Mouse (Mus musculus) adrenal gland, postnatal 36 days (tissue): ENCODE measurements around the gene Sox21. TPM values are rescaled to one million over a fixed set of nuclear protein-coding genes. Genes with fewer than 3 reads are reported as not detected.

Source experiments
- DNase-seq, 2 experiments: peaks; one replicate each; pipeline ENCODE4 v3.0.0; 2021; ENCODE audit warnings: mixed read lengths in 1 of 2
- long read RNA-seq, 2 experiments: library from polyadenylated mRNA; stranded (forward); transcript quantifications; one replicate each; pipeline ENCODE4 v2.0.0; 2021; ENCODE audit warnings: borderline sequencing depth in 2 of 2
- total RNA-seq, 2 experiments: library from RNA; stranded (reverse); gene quantifications; 2 replicates each; pipeline ENCODE4 v1.2.3; 2021

Sox21 gene
- under 1 TPM in 1 of 2 experiments, not detected in 1; 0.10 TPM for total RNA-seq
- long read RNA-seq, experiment 1, result 0 reads
- long read RNA-seq, experiment 2, result 0 reads

DNA sequence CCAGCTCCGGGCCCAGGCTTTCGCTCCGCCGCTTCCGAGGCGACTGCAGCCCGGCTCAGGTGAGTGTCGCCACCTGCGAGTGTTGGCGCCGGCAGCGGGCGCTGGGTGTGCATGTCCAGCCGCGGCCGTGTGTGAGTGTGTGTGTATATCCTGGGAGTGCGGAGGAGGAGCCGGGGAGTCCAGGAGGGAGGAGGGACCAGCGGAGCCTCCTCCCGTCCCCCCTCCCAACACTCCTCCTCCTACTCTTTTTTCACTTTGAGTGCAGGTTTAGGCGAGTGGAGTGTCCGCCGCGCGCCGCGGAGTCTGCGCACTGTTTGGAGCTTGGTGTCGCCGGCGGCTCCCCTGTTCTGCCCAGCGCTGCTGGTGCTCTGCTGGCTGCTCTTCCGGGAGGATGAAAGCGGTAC, at the start of gene Sox21:
Gene Sox21, minus strand, starts transcription at position 145 of the 404 bp plus-strand sequence.
- DNase-seq, result peak; percentile 32 to 46

DNA sequence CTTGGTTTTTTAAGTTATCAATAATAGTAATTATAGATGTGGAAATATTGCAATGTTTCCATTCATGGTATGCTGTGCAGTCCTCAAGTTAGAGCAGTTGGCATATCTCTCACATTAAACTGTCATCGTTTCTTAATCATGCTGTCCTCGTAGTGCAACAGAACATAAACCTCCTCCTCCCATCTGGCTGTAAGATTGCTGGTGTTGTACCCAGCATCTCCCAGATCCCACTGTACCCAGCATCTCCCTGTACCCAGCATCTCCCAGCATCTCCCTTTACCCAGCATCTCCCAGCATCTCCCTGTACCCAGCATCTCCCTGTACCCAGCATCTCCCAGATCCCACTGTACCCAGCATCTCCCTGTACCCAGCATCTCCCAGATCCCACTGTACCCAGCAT, 49.3 kb upstream of the Sox21 start:
- no peak for DNase-seq

DNA sequence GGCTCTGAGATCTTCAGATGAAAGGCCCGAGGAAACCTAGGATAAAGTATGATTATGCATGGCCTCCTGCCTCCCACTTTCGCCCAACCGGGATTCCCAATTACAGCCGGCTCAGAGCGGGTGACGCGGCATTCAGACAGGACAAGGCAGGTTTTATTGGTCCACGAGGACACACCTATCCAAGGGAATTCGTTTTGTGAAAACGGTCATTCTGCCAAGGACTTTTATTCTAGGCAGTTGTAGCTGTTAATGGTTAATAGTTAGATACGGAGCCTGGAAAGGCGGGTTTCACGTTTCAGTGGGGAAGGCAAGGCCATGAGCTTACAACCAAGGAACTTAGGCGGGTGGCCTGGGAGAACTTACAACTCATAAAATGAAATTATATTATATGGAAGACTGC, 46.1 kb upstream of the Sox21 start:
- DNase-seq, result no peak

DNA sequence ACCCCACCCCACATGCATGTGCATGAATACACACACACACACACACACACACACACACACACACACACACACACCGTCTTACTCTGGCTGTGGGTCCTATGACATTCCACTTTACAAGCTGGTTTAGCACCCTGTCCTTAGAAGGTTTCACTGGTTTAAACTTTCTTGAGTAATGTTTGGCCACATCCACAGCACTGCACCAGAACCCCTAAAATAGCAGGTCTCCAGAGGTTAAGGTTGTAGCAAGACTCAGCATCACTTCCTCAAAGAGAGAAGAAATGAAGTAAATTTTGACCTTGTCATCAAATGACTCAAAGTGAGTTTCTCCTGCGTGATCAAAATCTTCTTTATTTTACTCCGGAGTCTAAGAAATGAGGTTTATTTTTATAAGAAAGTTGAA, 45.4 kb upstream of the Sox21 start:
- no peak for DNase-seq

DNA sequence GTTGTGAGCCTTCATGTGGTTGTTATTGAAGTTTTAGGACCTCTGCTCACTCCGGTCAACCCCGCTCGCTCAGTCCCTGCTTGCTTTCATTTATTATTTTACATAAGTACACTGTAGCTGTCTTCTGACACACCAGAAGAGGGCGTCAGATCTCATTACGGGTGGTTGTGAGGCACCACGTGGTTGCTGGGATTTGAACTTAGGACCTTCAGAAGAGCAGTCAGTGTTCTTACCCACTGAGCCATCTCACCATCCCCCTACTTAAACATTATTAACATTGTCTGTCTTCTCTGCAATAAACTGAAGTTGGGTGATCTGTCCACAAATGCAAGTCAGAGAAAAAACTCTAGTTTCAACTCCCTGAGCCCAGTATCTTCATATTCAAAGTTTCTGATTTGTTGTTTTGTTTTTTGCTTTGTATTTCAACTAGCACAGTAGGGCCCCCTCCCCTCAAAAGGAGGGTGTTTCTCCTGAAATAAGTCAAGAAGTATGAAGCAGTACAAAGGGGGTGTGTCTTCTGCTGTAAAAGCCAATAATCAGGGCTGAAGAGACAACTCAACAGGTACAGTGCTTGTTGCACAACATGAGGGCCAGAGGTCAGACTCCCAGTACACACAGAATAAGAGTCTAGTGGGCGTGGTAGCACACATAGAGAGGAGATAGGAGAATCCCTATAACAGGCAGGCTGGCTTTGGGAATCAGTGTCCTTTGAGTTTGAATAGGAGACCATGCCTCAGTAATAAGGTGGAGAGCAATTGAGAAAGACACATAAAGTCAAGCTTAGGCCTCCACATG, 41.1 kb upstream of the Sox21 start:
- DNase-seq, result no peak

DNA sequence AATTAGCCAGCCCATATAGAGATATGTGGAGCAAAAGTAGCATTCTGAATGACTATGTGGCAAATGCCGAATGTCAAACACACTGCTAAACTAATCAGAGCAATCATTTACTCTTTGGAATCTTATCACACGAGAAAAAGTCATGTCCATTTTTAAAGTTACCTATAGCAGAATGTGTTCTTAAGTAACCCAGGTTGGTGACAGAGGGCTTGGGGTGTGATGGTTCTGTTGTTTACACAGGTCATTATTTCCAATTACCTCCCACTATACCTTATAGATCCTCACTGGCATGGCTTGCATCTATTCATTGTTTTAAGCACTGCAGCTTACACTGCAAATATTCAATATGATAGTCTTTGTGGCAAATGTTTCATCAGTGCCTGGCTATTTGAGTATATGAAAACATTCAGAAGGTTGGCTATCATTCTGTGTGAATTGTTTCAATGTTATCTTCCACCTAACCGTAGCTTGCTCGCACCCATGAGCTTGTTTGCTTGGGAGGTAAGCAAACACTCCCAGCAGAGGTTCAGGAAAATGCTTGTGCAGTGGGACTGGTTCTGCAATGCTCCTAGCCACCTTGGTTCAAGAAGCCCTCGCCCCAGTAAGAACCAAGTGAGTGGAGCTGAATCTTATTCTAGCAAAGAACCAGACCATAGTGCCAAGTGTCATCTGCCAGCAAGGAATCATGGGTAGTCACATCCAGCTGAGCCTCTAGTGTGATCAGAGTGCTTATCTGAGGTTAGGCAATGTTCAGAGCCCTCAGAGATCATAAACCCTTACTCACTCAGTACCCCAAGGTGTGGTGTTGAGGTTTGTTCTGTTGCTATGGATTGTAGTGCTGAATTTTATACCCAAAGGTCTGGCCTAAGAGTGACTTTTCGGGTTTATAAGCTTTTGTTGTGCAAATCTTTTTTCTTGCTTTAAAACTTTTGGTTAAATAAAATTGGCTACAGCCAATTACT, 36.0 kb upstream of the Sox21 start:
- no peak for DNase-seq

- no peak for DNase-seq
These were observed 32.0 kb upstream of the Sox21 start for GRCm38 (mm10) chr14:118268849-118269248.

DNA sequence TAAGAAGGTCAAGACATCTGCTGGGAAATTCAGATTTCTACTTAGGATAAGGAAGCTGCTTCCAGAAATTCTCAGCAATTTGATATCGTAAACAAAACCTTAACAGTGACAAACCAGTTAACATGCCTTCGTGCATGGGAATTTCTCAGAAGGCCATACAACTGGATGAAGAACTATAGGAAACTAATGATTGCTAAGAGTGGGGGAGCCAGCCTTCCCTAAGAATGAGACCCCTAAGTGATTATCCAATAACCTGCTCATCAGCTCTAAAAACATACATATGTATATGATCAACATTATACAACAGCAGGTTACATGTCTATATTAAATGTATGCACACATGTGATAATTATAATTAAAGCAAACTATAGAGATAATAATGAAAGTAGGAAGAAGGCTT, 29.8 kb upstream of the Sox21 start, which contains the start of gene Gm9376:
Gene Gm9376, plus strand, starts transcription at position 301 of the 400 bp plus-strand sequence.
- DNase-seq, result no peak

DNA sequence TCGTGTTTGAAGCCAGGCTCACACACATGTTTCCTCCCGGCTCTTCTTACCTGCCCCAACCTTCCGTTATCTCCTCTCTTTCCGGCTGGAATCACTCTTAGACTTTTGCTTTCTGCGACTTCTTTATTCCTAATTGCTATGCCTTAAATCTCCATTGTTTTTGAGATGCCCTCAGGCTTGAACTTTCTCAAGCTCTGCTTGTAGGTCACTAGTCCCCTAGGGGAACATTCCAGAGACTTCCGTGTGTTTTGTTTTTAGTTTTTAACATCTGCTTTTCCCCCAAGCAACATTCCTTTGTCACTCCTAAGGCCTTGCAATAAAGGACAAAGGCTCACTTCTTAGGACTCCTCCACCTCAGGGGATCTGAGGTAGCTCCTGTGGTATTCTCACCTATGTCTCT, 16.6 kb upstream of the Sox21 start:
- DNase-seq, result no peak

DNA sequence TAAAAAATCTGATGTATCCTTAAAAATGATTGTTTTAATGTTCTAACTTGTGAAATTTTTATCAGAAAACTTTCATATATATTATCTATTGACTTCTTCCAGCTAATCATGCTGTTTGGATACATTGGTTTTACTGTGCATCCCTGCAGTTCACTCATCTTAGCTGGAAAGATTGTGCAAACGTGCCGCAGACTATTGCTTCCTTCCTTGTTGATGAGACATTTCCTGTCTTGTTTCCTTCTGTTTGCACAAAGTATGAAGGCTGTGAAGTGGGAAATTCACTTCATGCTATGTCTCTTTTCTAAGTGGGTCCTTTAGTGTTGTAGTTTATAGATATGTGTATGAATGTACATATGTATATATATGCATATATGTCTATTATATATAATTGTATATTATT, 4.6 kb upstream of the Sox21 start:
- no peak for DNase-seq

DNA sequence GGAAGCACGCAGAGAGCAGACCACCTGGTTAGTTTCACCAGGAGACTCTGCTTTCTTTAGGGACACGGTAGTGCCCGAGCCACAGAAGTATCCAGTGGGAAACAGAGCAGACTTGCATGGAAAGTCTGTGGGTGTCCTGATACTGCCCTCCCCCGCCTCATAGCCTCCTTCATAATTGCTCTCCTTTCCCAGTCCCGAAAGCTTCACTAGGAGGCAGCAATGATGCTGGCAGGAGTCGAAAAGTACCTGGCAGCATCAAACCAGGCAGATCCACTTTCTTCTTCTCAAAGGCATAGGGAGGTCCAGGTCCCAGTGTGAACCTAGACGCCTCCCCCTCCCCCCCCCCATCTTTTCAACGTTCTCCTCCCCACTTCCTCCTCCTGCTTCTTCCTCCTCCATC, 2.5 kb upstream of the Sox21 start:
- DNase-seq, result no peak

DNA sequence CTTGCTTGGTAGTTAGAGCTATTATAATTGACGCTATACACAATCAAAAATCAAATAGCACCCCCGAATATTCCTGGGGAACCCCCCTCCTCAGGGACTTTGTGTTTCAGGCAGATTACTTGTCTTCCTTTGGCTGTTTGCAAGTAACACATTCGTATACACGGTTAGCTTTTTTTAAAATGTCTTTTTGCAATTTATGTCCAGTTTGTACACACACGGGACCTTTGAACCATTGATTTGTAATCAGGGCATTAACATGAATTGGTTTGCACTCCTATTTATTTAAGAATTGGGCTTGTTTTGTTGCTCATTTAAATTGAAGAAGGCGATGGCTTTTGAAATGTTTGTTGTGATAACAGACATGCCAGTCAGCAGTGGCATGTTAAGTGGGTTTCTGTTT, 956 bp upstream of the Sox21 start:
- no peak for DNase-seq

DNA sequence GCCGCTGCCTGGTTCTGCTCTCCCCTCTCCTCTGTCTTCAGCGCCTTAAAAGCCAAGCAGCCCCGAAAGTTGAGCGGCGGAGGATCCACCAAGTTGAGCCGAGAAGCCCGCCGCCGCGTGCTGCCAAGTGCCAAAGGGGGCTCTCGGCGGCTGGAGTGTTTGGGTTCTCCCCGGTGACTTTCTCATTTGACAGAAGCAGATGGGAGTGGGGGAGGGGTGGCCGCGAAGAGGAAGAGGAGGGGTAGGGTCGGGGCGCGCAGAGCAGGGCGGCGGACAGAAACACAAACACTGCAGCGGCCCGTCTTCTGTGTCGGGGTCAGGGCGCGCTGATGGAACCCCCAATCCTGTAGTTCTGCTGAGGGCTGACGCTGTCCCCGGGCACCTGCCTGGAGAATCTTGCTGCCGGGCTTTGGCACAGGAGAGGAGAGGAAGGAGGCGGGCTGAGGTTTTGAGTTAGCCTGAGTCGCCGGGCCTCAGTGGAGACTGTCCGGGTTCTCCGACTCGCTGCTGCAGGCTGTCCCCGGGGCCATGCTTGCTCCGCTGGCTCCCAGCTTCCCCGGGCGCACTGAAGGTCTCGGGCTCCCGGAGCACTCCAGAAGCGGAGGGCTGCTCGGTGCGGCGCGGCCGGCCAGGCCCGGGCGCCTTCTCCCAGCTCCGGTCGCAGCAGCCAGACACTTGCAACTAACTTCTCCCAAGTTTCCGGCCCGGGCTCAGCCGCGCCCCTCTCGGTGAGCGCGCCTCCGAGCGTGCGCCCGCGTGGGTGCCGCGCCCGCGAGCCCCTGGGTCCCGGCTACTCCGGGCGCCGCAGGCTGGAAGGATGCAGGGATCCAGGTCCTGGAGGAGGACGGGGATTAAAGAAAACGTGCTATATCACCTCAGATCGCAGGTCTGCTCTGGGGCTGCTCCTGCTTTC, 601 bp downstream of the Sox21 start:
- DNase-seq, result peak; percentile 46 to 53

GRCm38 (mm10) chr14:118235361-118235972, 1.4 kb downstream of the Sox21 start:
- DNase-seq, result peak in 1 of 2 experiments; percentile 20

DNA sequence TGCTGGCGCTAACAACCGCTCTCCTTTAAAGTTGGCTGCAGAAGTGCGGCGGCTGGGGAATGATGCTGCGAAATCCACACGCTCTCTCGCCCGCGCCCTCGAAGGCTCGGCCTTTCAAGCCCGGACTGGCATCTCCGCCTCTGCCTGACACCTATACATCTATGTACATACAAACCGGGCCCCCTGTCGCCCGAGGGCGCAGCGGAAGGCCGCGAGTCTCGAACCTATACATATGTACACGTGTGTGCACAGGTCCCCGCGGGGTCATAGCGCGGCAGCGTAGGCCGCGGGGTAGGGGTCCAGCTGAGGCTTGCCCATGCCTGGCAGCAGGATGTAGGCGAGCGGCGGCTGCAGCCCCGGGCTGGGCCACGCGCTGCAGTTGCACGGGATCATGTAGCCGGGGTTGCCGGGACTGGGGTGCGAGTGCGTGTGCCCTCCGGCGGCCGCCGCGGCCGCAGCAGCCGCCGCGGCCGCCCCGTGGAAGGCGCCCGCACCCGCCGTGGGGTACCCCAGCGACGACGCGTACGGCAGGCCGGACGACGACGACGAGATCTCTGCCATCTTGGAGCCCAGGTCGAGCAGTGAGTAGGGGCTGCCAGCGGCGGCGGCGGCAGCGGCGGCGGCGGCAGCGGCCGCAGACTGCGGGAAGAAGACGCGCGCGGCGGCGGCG, 2.2 kb downstream of the Sox21 start:
- DNase-seq, result no peak

DNA sequence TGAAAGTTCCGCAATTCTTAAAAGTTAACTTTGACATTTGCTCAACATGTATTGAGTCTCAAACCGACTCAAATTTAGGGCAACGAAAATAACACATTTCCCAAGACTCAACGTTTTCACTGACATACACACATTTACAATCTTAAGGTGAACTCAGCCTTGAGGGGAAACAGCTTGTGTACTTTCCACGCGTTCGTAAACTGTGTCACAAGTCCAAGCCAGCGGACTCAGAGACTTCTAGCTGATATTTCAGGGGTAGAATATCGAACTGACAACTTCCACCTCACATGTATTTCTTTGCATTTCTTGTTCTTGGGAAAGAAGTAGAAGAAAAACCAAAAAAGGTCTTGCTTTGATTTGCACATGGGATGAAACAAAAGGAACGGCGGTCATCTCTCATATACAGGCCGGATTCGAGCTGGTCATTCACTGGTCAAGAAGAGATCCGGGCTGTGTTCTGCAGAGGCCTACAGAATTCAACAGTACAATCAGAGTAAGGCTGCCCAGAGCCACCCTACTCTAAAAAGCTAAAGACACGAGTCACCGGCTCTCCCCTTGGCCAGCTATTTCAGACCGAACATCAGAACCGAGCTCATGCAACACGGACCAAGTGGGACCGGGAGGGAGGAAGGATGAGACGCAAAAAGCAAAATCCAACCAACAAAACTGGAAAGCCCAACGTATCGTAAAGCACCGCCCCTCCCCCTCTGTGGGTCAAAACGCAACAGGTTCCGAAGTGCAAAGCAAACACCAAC, 2.9 kb downstream of the Sox21 start:
- no peak for DNase-seq

- DNase-seq, result no peak
These were observed 4.4 kb downstream of the Sox21 start for GRCm38 (mm10) chr14:118232381-118232970.

DNA sequence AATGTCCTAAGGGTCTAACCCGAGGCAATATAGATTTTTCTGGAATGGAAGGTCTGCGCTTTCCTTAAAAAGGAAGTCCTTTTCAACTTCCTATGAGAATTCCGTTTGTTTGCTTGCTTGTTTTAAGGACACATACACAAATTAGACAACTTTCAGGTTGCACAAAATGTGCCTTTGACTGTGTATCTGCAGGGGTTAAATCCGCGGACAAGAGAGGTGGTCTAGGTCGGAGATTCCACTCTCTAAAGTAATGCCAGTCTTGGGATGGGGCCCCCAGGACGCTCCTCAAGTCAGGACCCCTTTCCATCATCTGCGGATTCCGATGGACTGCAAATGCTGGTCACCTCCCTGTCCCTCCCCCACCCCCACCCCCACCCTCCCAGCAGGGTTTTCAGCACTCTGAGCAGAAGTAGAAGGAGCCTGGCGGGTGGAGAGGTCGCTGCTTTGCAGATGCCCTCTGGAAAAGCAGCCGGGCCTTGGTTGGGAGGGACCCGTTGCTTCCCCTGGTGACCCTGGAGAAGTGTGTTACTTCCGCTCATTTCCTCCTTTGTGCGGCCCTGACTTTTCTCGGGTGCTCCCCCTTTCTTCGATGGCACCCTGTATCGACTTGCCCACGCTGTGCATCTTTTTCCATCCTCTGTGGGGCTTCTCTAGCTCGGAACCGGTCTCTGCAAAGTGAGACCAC, 10.2 kb downstream of the Sox21 start:
- no peak for DNase-seq

- DNase-seq, result peak in 1 of 2 experiments; percentile 9
These were observed 10.9 kb downstream of the Sox21 start for GRCm38 (mm10) chr14:118225911-118226310.
